Mouse (Mus musculus): ENCODE results near the gene Slc25a42.

The Slc25a42 gene

GRCm38 (mm10) chr8:70171240-70171639 is 40.9 kb downstream of the Slc25a42 start:
- no peak for ATAC-seq (ENCODE audit: low TSS enrichment)

GRCm38 (mm10) chr8:70170748-70171147 is 41.4 kb downstream of the Slc25a42 start:
- ATAC-seq (ENCODE audit: low TSS enrichment): no peak

- ATAC-seq (ENCODE audit: low TSS enrichment): no peak
Measured at GRCm38 (mm10) chr8:70170116-70170515, 42.0 kb downstream of the Slc25a42 start.

GRCm38 (mm10) chr8:70166504-70167110 is 45.5 kb downstream of the Slc25a42 start:
- peak; percentile 66 for ATAC-seq (ENCODE audit: low TSS enrichment)

- no peak for ATAC-seq (ENCODE audit: low TSS enrichment)
Measured at GRCm38 (mm10) chr8:70163316-70163715, 48.8 kb downstream of the Slc25a42 start.

GRCm38 (mm10) chr8:70160015-70160414 is 52.1 kb downstream of the Slc25a42 start:
- no peak for ATAC-seq (ENCODE audit: low TSS enrichment)

- ATAC-seq (ENCODE audit: low TSS enrichment): no peak
Measured at GRCm38 (mm10) chr8:70159211-70159610, 52.9 kb downstream of the Slc25a42 start.

GRCm38 (mm10) chr8:70158069-70158853 is 53.8 kb downstream of the Slc25a42 start:
- ATAC-seq (ENCODE audit: low TSS enrichment): peak; percentile 90

- ATAC-seq (ENCODE audit: low TSS enrichment): no peak
Measured at GRCm38 (mm10) chr8:70157240-70157800, 54.8 kb downstream of the Slc25a42 start.

GRCm38 (mm10) chr8:70152537-70153257 is 59.4 kb downstream of the Slc25a42 start:
- peak; percentile 84 for ATAC-seq (ENCODE audit: low TSS enrichment)

GRCm38 (mm10) chr8:70150158-70150557 is 61.9 kb downstream of the Slc25a42 start:
- no peak for ATAC-seq (ENCODE audit: low TSS enrichment)

- ATAC-seq (ENCODE audit: low TSS enrichment): no peak
Measured at GRCm38 (mm10) chr8:70147678-70148607, 64.2 kb downstream of the Slc25a42 start.

GRCm38 (mm10) chr8:70139981-70140380 is 72.1 kb downstream of the Slc25a42 start:
- no peak; the same call in 1 of the 2 replicates for ATAC-seq (ENCODE audit: low TSS enrichment)

- ATAC-seq (ENCODE audit: low TSS enrichment): peak; percentile 93
Measured at GRCm38 (mm10) chr8:70139026-70139857, 72.9 kb downstream of the Slc25a42 start, which contains the start of the genes Rfxank, Borcs8 and Mef2b. Gene Rfxank (minus strand): TSS chr8:70139154. Gene Borcs8 (plus strand): TSS chr8:70139499. Gene Mef2b (plus strand): TSS chr8:70139711.

GRCm38 (mm10) chr8:70137890-70138289 is 74.2 kb downstream of the Slc25a42 start:
- no peak for ATAC-seq (ENCODE audit: low TSS enrichment)

GRCm38 (mm10) chr8:70136591-70136990 is 75.5 kb downstream of the Slc25a42 start:
- ATAC-seq (ENCODE audit: low TSS enrichment): no peak

GRCm38 (mm10) chr8:70134931-70135330 is 77.2 kb downstream of the Slc25a42 start:
- no peak for ATAC-seq (ENCODE audit: low TSS enrichment)

All from frontal cortex, adult (tissue).